Mouse (Mus musculus): ENCODE results near the gene Atp5d. TPM values are rescaled to one million over a fixed set of nuclear protein-coding genes. Genes with fewer than 3 reads are reported as not detected.

The Atp5d gene
- 1,038 and 1,245 TPM in 2 replicates for polyA plus RNA-seq (2012; ENCODE audit: low replicate concordance)

DNA sequence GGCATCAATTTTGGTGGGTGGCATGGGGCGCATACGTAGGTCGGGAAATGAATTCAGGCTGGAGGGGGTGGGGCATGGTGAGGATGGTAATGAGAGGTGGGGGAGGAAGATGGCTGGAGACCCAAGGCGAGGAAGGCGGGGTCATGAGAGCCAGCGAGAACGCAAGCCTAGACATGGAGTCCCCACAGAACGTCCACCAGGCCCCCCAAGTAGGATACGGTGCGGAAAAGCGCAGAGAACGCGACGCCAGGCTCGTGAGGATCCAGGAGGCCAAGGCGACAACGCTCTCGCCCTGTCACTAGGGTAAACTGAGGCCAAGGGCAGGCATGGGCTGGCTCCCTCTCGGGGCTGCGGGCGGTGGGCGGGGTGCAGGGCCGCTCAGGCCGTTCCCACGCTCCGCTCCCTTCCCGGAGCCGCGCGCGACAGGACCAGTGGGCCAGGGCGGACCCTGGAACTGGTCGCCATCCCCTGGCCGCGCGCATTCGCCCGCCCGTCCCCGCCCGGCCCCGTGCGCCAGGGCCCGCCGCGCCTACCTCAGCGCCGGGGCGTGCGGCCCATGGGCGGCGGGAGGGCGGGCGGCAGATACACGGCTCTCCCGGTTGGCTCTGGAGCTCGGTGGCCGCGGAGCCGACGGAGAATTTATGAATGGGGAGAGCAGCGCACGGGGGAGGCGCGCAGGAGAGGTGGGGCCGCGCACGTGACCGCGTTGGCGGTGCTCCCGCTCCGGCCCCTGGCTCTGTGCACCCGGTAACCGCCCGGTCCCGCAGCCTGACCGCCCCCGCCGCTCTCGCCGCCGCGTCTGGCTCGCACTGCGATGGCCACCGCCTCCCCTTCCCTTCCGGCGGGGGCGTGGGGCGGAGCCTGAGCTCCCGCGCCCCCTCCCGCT, at the start of gene Atp5d:
Atp5d (plus strand) TSS at position 80 of the 886 bp plus-strand sequence.

DNA sequence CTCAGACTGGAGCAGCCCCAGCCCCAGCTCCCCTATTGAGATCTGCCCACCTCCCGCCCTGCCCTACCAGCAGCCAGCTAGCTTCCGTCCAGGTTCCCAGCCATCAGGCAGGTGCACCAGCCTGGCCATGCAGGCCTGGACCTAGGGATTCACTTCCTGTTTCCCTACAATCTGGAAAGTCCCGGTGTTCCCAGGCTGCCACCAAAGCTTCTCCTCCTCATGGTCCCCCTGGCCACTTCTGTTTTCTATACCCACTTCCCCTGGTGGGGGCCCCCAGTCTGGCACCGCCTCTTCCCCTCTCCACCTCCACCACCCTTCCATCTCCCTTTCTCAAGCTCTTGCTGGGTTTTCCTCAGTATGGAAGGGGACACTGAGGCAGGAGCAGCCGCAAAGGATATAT, 33.0 kb upstream of the Atp5d start, which contains the start of gene Sbno2:
Sbno2 (minus strand) TSS at position 112 of the 400 bp plus-strand sequence.

DNA sequence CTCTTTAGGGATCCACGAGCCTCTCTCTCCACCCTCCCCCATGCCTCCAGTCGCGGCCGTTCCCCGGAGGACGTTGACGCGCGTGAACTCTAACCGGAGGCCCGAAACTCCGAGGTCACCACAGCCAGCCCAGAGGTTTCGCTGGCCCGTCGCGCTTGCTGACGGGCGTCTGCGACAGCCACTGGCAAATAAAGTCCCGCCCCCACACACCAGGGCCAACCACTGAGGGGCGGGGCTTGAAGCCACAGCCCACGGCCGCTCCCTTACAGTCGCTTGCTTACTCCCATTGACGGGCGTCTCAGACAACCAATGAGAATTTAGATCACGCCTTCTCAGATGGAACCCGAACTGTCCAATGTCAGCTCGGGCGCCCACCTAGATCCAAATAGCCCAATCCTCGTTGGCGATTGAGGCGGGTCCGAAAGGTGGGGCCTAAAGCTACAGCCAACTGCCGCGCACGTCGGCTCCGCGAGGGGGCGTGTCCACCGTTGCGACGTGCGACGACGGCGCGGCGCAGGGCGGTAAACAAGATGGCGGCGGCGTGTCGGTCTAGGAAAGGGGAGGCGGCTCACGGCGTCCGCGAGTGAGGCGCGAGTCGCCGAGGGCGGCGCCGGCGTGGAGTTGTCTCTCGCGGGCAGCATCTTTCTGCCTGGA, 23.0 kb upstream of the Atp5d start, which contains the start of gene Stk11:
Stk11 (plus strand) TSS at position 514 of the 654 bp plus-strand sequence.

DNA sequence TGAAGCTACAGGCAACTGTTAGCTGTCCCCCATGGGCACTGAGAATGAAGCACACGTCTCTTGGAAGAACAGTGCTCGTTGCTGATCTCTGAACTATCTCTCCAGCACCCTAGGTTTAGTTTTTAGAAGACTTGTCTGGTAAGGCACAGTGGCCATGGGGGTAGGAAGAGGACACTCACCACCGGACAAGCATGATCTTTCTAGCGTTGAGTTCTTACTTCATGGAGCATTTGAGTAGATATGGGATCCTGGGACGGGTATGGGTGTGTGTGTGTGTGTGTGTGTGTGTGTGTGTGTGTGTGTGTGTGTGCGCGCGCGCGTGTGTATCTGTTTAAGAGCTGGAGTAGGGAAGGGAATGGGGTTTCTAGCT, 2.2 kb downstream of the Atp5d start, which contains the start of gene Cbarp:
Cbarp (minus strand) TSS at position 170 of the 370 bp plus-strand sequence.

DNA sequence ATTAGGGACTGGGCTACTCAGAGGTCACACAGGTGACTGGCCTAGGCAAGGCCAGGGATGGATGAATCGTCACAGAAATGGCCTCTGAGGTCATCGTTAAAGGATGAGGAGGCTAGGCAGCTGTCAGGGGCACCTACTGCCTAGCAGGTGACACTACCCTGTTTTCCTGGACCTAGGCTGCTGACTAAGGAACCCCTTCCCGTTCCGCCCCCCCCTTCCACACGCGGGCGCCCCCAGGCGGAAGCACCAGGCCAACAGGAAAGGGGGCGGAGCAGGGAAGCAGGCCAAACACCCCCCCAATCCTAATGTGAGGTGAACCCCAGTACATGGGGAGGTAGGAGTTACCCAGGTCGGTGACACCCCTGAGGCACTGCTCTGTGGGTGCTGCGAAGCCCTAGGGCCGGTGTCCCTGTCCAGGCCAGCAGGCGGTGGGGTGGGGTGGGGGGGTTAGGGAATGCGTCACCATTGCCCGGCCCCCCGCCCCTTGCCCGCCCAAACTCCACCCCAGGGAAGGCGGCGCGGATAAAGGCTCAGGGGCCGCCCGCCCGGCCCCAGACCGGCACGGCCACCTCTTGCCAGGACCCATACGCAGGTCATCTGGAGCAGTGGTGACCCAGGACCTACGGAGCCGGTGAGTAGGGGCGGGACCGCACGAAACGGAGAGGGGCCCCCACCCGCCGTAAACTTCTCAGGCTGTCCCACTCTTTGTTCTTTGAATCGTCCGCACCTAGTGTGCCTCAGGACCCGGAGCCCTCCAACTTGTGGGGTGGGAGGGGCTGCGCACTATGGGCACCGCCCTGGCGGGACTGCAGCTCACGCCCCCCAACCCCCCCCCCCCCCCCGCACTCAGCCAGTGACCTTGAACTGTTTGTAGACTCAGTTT, 9.5 kb downstream of the Atp5d start, which contains the start of gene Midn:
Midn (plus strand) TSS at position 554 of the 883 bp plus-strand sequence.

DNA sequence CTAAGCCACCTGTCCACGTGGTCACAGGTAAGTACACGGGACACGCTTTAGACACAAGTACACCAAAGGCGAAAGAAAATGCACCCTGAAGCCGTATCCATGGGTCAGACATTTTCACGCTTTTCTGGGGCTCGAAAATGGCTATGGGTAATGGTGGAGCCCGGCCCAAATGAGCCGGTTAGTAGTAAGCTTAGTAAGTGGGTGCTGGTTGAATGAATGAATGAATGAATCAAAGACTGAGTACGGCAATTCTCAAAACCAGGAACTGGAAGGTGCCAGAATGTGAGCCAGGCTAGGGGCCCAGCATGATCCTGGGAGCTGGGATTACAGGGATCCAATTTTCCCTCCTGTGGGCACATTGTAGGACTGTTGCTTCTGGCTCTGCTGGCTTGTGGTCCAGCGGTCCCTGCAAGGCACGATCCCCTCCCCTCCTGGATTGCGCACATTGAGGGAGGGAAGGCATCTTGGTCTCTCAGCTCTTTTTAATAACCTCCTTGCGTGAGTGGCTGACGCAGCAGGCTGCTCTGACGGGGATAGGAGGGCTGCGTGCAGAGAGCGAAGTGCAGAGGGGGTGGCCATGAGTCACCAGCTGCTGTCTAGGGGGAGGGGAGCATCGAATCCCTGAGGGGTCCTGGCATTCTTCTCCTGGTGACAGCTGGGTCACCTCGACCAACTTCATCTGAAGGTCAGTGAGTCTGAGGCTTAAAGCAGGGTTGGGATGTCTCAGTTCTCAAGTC, 27.1 kb downstream of the Atp5d start, which contains the start of gene Cirbp:
Cirbp (plus strand) TSS at position 594 of the 737 bp plus-strand sequence.

DNA sequence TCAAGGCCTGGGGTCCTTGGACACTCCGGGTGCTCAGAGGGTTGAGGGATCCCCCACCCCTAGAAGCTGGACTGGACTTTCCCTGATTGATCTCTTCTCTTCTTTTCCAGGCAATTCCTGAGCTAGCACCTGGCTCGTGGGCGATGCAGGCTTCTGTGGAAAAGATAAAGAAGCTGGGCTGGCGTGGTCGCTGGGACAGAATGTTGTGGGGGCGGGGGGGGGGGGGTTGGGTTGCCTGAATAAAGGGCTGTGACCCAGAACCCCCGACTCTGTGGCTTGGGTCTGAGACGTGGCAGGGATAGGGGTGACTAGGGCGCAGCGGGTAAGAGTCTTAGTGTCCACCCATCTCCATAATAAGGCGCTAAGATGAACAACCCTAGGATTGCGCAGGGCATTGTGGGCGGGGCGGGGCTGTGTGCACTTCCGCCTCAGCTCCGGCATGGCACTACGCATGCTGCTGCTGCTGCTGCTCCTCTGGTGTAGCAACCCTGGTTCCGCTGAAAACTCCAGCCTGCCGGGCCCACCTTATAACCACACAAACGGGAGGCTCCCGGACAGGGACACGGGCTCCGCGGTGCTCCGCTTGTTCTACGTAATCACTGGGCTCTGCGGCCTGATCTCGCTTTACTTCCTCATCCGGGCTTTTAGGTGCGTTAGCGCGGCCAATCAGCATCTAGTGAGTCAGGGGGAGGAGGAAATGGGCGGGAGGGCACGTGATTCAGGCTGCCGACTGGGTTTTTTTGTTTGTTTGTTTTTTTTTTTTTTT, 34.3 kb downstream of the Atp5d start, which contains the start of gene 1600002K03Rik:
1600002K03Rik (plus strand) TSS at position 418 of the 766 bp plus-strand sequence.

DNA sequence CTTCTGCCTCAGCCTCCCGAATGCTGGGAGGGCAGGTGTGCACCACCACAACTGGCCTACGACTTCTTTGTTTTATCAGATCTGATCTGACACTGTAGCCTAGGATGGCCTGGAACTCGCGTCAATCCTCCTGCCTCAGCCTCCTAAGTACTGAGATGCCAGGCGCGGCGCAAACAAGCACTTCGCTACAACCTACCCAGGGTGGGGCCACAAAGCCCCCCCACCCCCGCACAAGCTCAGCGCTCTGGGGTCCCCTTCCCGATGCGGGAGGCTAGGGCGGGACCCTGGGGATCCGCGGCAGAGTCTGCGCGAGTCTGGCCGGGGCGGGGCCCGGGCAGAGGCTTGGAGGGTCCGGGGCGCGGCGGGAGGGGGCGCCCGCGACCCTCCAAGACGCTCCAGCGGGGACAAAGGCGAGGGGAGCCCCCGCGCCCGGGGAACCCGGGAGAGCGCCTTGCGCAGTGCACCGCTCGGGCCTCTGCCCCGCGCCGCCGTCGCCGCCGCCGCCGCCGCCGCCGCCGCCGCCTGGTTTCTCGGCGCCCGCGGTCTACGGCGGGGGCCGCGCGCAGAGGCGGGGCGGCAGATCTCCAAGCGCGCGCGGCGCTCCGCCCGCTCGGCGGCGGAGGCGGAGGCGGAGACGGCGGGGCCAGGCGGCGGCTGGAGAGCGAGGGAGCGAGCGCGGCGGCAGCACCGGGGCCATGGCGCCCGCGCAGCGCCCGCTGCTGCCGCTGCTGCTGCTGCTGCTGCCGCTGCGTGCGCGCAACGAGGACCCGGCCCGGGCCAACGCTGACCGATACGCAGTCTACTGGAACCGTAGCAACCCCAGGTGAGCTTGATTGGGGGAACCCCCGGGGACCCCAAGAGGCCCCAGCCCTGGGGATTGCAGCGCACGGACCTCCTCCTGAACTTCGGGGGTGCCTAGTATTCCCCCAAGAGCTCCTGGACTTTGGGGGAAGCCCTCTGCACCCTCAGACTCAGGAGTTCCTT, 40.9 kb downstream of the Atp5d start, which contains the start of gene Efna2:
Efna2 (plus strand) TSS at position 415 of the 984 bp plus-strand sequence.

Other genes starting within 250 kb of the Atp5d start
- gene Cfd, start 247.8 kb upstream of the Atp5d start, polyA plus RNA-seq (2012; ENCODE audit: low replicate concordance) = not detected in 2 replicates
- gene Med16, start 229.7 kb upstream of the Atp5d start, polyA plus RNA-seq (2012; ENCODE audit: low replicate concordance) = 54.4 and 61.9 TPM in 2 replicates
- not detected in 2 replicates for gene Gm26602, start 227.8 kb upstream of the Atp5d start, polyA plus RNA-seq (2012; ENCODE audit: low replicate concordance)
- 0.52 and 0.64 TPM in 2 replicates for gene Kiss1r, start 221.7 kb upstream of the Atp5d start, polyA plus RNA-seq (2012; ENCODE audit: low replicate concordance)
- gene R3hdm4, start 217.4 kb upstream of the Atp5d start, polyA plus RNA-seq (2012; ENCODE audit: low replicate concordance) = 102 and 146 TPM in 2 replicates
- 59.2 and 117 TPM in 2 replicates for gene Arid3a, start 211.6 kb upstream of the Atp5d start, polyA plus RNA-seq (2012; ENCODE audit: low replicate concordance)
- gene Wdr18, start 178.5 kb upstream of the Atp5d start, polyA plus RNA-seq (2012; ENCODE audit: low replicate concordance) = 67.7 and 87.8 TPM in 2 replicates
- 0.12 and 0.17 TPM in 2 replicates for gene Grin3b, start 167.9 kb upstream of the Atp5d start, polyA plus RNA-seq (2012; ENCODE audit: low replicate concordance)
- gene Tmem259, start 154.3 kb upstream of the Atp5d start, polyA plus RNA-seq (2012; ENCODE audit: low replicate concordance) = 658 and 1,473 TPM in 2 replicates
- gene Cnn2, start 150.0 kb upstream of the Atp5d start, polyA plus RNA-seq (2012; ENCODE audit: low replicate concordance) = 222 and 247 TPM in 2 replicates
- gene Abca7, start 142.1 kb upstream of the Atp5d start, polyA plus RNA-seq (2012; ENCODE audit: low replicate concordance) = 37.0 and 54.4 TPM in 2 replicates
- 156 and 353 TPM in 2 replicates for gene Arhgap45, start 122.0 kb upstream of the Atp5d start, polyA plus RNA-seq (2012; ENCODE audit: low replicate concordance)
- gene Polr2e, start 98.8 kb upstream of the Atp5d start, polyA plus RNA-seq (2012; ENCODE audit: low replicate concordance) = 53.8 and 132 TPM in 2 replicates
- gene Gpx4, start 91.5 kb upstream of the Atp5d start, polyA plus RNA-seq (2012; ENCODE audit: low replicate concordance) = 698 and 1,678 TPM in 2 replicates
- gene Sbno2, start 33.1 kb upstream of the Atp5d start, polyA plus RNA-seq (2012; ENCODE audit: low replicate concordance) = 72.7 and 82.1 TPM in 2 replicates
- gene Stk11, start 22.8 kb upstream of the Atp5d start, polyA plus RNA-seq (2012; ENCODE audit: low replicate concordance) = 127 and 185 TPM in 2 replicates
- 40.1 and 43.9 TPM in 2 replicates for gene Cbarp, start 2.2 kb downstream of the Atp5d start, polyA plus RNA-seq (2012; ENCODE audit: low replicate concordance)
- gene Midn, start 9.6 kb downstream of the Atp5d start, polyA plus RNA-seq (2012; ENCODE audit: low replicate concordance) = 224 and 253 TPM in 2 replicates
- 19.6 and 38.2 TPM in 2 replicates for gene Cirbp, start 27.4 kb downstream of the Atp5d start, polyA plus RNA-seq (2012; ENCODE audit: low replicate concordance)
- gene 1600002K03Rik, start 34.3 kb downstream of the Atp5d start, polyA plus RNA-seq (2012; ENCODE audit: low replicate concordance) = 7.0 and 16.7 TPM in 2 replicates
- gene Efna2, start 40.9 kb downstream of the Atp5d start, polyA plus RNA-seq (2012; ENCODE audit: low replicate concordance) = 1.4 and 1.8 TPM in 2 replicates
- 47.2 and 117 TPM in 2 replicates for gene Mum1, start 87.8 kb downstream of the Atp5d start, polyA plus RNA-seq (2012; ENCODE audit: low replicate concordance)
- gene Ndufs7, start 110.5 kb downstream of the Atp5d start, polyA plus RNA-seq (2012; ENCODE audit: low replicate concordance) = 197 and 234 TPM in 2 replicates
- gene Gamt, start 122.4 kb downstream of the Atp5d start, polyA plus RNA-seq (2012; ENCODE audit: low replicate concordance) = 0.64 and 0.93 TPM in 2 replicates
- gene Dazap1, start 122.9 kb downstream of the Atp5d start, polyA plus RNA-seq (2012; ENCODE audit: low replicate concordance) = 831 and 856 TPM in 2 replicates
- gene Rps15, start 153.8 kb downstream of the Atp5d start, polyA plus RNA-seq (2012; ENCODE audit: low replicate concordance) = 1,647 and 3,347 TPM in 2 replicates
- 0.09 and 0.10 TPM in 2 replicates for gene Apc2, start 157.3 kb downstream of the Atp5d start, polyA plus RNA-seq (2012; ENCODE audit: low replicate concordance)
- 80.6 and 113 TPM in 2 replicates for gene 2310011J03Rik, start 181.9 kb downstream of the Atp5d start, polyA plus RNA-seq (2012; ENCODE audit: low replicate concordance)
- 29.8 and 43.5 TPM in 2 replicates for gene Pcsk4, start 190.9 kb downstream of the Atp5d start, polyA plus RNA-seq (2012; ENCODE audit: low replicate concordance)
- 198 and 406 TPM in 2 replicates for gene Reep6, start 191.3 kb downstream of the Atp5d start, polyA plus RNA-seq (2012; ENCODE audit: low replicate concordance)
- 59.0 and 75.4 TPM in 2 replicates for gene Adamtsl5, start 209.8 kb downstream of the Atp5d start, polyA plus RNA-seq (2012; ENCODE audit: low replicate concordance)
- not detected in 2 replicates for gene Plk5, start 217.8 kb downstream of the Atp5d start, polyA plus RNA-seq (2012; ENCODE audit: low replicate concordance)
- 45.9 and 68.4 TPM in 2 replicates for gene Mex3d, start 249.0 kb downstream of the Atp5d start, polyA plus RNA-seq (2012; ENCODE audit: low replicate concordance)